ENCODE assay signal across 9 mouse cellular contexts in the genomic region with DNA sequence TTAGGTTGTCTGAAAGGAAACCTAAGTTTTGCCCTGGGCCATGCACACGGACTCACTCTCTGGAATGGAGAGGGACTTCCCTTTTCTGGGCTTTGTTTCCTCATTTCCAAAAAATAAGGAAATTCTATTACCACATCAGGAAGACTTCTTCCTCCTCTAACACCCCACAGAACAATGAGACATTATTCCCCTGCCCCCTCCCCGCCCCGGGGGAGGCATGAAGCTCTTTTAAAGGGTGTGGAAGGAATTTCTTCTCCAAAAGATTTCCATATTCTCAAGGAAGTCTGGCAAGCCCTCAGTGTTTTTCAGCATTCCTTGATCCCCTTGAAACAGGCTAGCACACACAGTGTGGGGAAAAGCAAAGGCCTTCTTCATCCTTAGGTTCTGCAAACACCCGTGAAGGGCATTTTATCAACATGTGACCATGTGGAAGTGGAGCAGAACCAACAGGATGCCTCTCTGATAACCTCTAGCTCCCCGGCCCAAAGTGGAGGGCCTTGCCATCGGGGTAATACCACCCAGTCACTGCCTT.
DNase-seq lines count a peak whose midpoint lies in the region; ATAC-seq lines count a peak whose summit lies in the region.
"Had no signal": no experiment of that assay in that cellular context is flagged by ENCODE, and none has a peak within 500 bp of the region (broad histone marks: within the 10 kb centered on the region; RNA-seq: fewer than 3 reads in every experiment).

No protein-coding gene starts in this region.

- no peaks in the 10 kb centered on the region for H3K36me3 ChIP-seq in hindbrain, embryonic 13.5 days
- no peaks in the 10 kb centered on the region for H3K36me3 ChIP-seq in hindbrain, embryonic 10.5 days
- H3K36me3 ChIP-seq: liver, embryonic 13.5 days had no signal

- no peak for ATAC-seq in hindbrain, embryonic 13.5 days (ENCODE audit: low FRiP score)

- WGBS in hindbrain, embryonic 13.5 days, result 63% methylated on average over 6 of the region's 6 CpGs
- WGBS in hindbrain, embryonic 10.5 days, result 64% methylated on average over 6 of the region's 6 CpGs

- H3K9ac ChIP-seq in hindbrain, embryonic 13.5 days, result no peak overlapping the region
- H3K9ac ChIP-seq: liver, embryonic 13.5 days had no signal

- no peaks in the 10 kb centered on the region for H3K9me3 ChIP-seq in hindbrain, embryonic 13.5 days
- no peaks in the 10 kb centered on the region for H3K9me3 ChIP-seq in hindbrain, embryonic 10.5 days
- H3K9me3 ChIP-seq: liver, embryonic 13.5 days had no signal

- no peak overlapping the region for H3K4me2 ChIP-seq in hindbrain, embryonic 13.5 days
- H3K4me2 ChIP-seq: liver, embryonic 13.5 days had no signal

- H3K27me3 ChIP-seq in hindbrain, embryonic 13.5 days, result no peaks in the 10 kb centered on the region
- H3K27me3 ChIP-seq in hindbrain, embryonic 10.5 days (ENCODE audit: insufficient read depth, poor library complexity, severe bottlenecking), result no peaks in the 10 kb centered on the region
- H3K27me3 ChIP-seq: liver, embryonic 13.5 days had no signal

- H3K27ac ChIP-seq in hindbrain, embryonic 13.5 days, result peak overlapping the region; percentile 48; the same call in 1 of the 2 replicates
- no peak overlapping the region for H3K27ac ChIP-seq in hindbrain, embryonic 10.5 days
- H3K27ac ChIP-seq: liver, embryonic 13.5 days had no signal

- H3K4me1 ChIP-seq in hindbrain, embryonic 13.5 days (replicated peaks), result peaks cover 22% of the 10 kb centered on the region
- H3K4me1 ChIP-seq in hindbrain, embryonic 10.5 days (replicated peaks), result peaks cover 32% of the 10 kb centered on the region

- DNase-seq in hindbrain, embryonic 10.5 days (ENCODE audit: low spot score), result no peak
- peak; percentile 60 for DNase-seq in gastrocnemius, postnatal 25 days
- DNase-seq in kidney, adult 9 months, result peak; percentile 66
- peak; percentile 54 to 56 for DNase-seq in lung, postnatal 4 days
- DNase-seq in left cerebral cortex, adult 18-20 months (ENCODE audit: low spot score in 2 of 2), result no peak
- no peak for DNase-seq in frontal cortex, adult 2 months (ENCODE audit: extremely low spot score in 1 of 2, low spot score in 1 of 2)
- DNase-seq in spleen, postnatal 14 days (ENCODE audit: low spot score in 2 of 2), result no peak
- DNase-seq: liver, embryonic 13.5 days had no signal

- H3K4me3 ChIP-seq in hindbrain, embryonic 13.5 days, result no peak overlapping the region
- no peak overlapping the region for H3K4me3 ChIP-seq in hindbrain, embryonic 10.5 days
- H3K4me3 ChIP-seq: liver, embryonic 13.5 days had no signal

Comparison
In these comparisons a context has a peak if more than half of its experiments do, and no peak if none do; other contexts are left out.
1. DNase-seq: peak in gastrocnemius, postnatal 25 days (single experiment), kidney, adult 9 months (single experiment) and lung, postnatal 4 days (2 of 2); none in hindbrain, embryonic 10.5 days (single experiment), left cerebral cortex, adult 18-20 months (0 of 2), frontal cortex, adult 2 months (0 of 2) and spleen, postnatal 14 days (0 of 2).